Mouse (Mus musculus) small intestine, adult 2 months (tissue): ENCODE data around the gene Apol8. TPM values are rescaled to one million over a fixed set of nuclear protein-coding genes. Genes with fewer than 3 reads are reported as not detected.

Experiments
- H3K27ac ChIP-seq: fragments of 200-500 bp; 2 replicates; pipeline ENCODE4 v1.5.1; 2012; ENCODE audit warnings: low read depth, low read length, control low read depth, inconsistent platforms; ENCODE audit not compliant: insufficient read depth
- H3K27me3 ChIP-seq: fragments of 200-500 bp; 2 replicates; pipeline ENCODE4 v1.6.1; 2012; ENCODE audit warnings: mild to moderate bottlenecking, moderate library complexity, low read length, inconsistent platforms; ENCODE audit not compliant: control insufficient read depth, insufficient read depth
- H3K36me3 ChIP-seq: fragments of 200-500 bp; 2 replicates; pipeline ENCODE4 v1.6.1; 2012; ENCODE audit warnings: mild to moderate bottlenecking, low read length, control low read depth, inconsistent platforms; ENCODE audit not compliant: control insufficient read depth, insufficient read depth
- H3K4me1 ChIP-seq: fragments of 200-500 bp; 2 replicates; pipeline ENCODE4 v1.6.1; 2012; ENCODE audit warnings: low read length, inconsistent platforms, mixed read lengths; ENCODE audit not compliant: control insufficient read depth, insufficient read depth, insufficient read length
- H3K4me3 ChIP-seq: fragments of 200-500 bp; 2 replicates; pipeline ENCODE4 v1.5.1; 2012; ENCODE audit warnings: low read depth, mild to moderate bottlenecking, control low read depth, inconsistent platforms, low read length, moderate library complexity
- CTCF ChIP-seq: fragments of 200-500 bp; IDR thresholded peaks from 2 replicates; pipeline ENCODE4 v1.5.1; 2012; ENCODE audit warnings: low read depth, mild to moderate bottlenecking, control low read depth, inconsistent platforms, low read length, moderate library complexity, mixed read lengths; ENCODE audit not compliant: insufficient replicate concordance, insufficient read length; ENCODE audit errors: extremely low read depth
- POLR2A ChIP-seq: fragments of 200-500 bp; IDR thresholded peaks from 2 replicates; pipeline ENCODE4 v1.6.1; 2012; ENCODE audit warnings: low read depth, mild to moderate bottlenecking, control low read depth, inconsistent platforms, low read length, moderate library complexity
- WGBS: fragments of 180-500 bp; shearing (Covaris S2); methylation state at CpG from one replicate; pipeline ENCODE4 v1.1.7; 2018; 5-methylcytosine and 5-hydroxymethylcytosine counted together
- polyA plus RNA-seq: library from polyadenylated mRNA; depleted of rRNA; stranded (reverse); fragments of >200 nt; gene quantifications from 2 replicates; pipeline ENCODE4 v1.2.3, GENCODE M21; 2012

Apol8 gene
- polyA plus RNA-seq, 1 experiment, result 0.10 TPM

GRCm38 (mm10) chr15:77800511-77800910, 43.7 kb upstream of the Apol8 start:
- Histone ChIP-seq H3K36me3 (peaks cover 76% of the 10 kb centered on the region), H3K27me3 (no peaks in the 10 kb centered on the region), H3K4me3 (no peak overlapping the region), H3K27ac (peak overlapping the region; percentile 91), H3K4me1 (peaks cover 50% of the 10 kb centered on the region)
- TF ChIP-seq CTCF (no peak), POLR2A (no peak; the same call in 1 of the 2 replicates)

- 66% methylated on average over 8 of the region's 8 CpGs for WGBS
- peaks cover 79% of the 10 kb centered on the region for H3K36me3 ChIP-seq
- H3K27me3 ChIP-seq, result no peaks in the 10 kb centered on the region
- H3K4me3 ChIP-seq, result no peak overlapping the region
- no peak for TF ChIP-seq CTCF
- no peak for TF ChIP-seq POLR2A
- peak overlapping the region; percentile 81 for H3K27ac ChIP-seq
- peaks cover 51% of the 10 kb centered on the region for H3K4me1 ChIP-seq
These were observed 43.0 kb upstream of the Apol8 start for GRCm38 (mm10) chr15:77799491-77800474.

- WGBS, result 32% methylated on average over 14 of the region's 14 CpGs
- peaks cover 48% of the 10 kb centered on the region for H3K4me1 ChIP-seq
- no peaks in the 10 kb centered on the region for H3K27me3 ChIP-seq
- TF ChIP-seq POLR2A (no peak), CTCF (no peak)
- H3K4me3 ChIP-seq, result no peak overlapping the region
- peaks cover 78% of the 10 kb centered on the region for H3K36me3 ChIP-seq
- H3K27ac ChIP-seq, result peak overlapping the region; percentile 81
These were observed 42.1 kb upstream of the Apol8 start for GRCm38 (mm10) chr15:77798664-77799490.

GRCm38 (mm10) chr15:77797609-77798411, 41.0 kb upstream of the Apol8 start:
- H3K27me3 ChIP-seq, result no peaks in the 10 kb centered on the region
- peaks cover 76% of the 10 kb centered on the region for H3K36me3 ChIP-seq
- H3K4me3 ChIP-seq, result no peak overlapping the region
- TF ChIP-seq POLR2A, result no peak
- no peak for TF ChIP-seq CTCF
- WGBS, result 59% methylated on average over 14 of the region's 14 CpGs
- H3K4me1 ChIP-seq, result peaks cover 49% of the 10 kb centered on the region
- peak overlapping the region; percentile 81 for H3K27ac ChIP-seq

- Histone ChIP-seq H3K4me3 (no peak overlapping the region), H3K27me3 (no peaks in the 10 kb centered on the region), H3K27ac (peak overlapping the region; percentile 27; the same call in 1 of the 2 replicates), H3K36me3 (peaks cover 77% of the 10 kb centered on the region), H3K4me1 (peaks cover 51% of the 10 kb centered on the region)
- no peak for TF ChIP-seq CTCF
- no peak for TF ChIP-seq POLR2A
- WGBS, result 91% methylated on average over 26 of the region's 26 CpGs
These were observed 39.7 kb upstream of the Apol8 start for GRCm38 (mm10) chr15:77796409-77797035.

- TF ChIP-seq POLR2A (no peak), CTCF (no peak)
- Histone ChIP-seq H3K27ac (peak overlapping the region; percentile 39), H3K4me1 (peaks cover 38% of the 10 kb centered on the region), H3K27me3 (no peaks in the 10 kb centered on the region), H3K36me3 (peaks cover 83% of the 10 kb centered on the region), H3K4me3 (no peak overlapping the region)
- WGBS, result 41% methylated on average over 13 of the region's 13 CpGs
These were observed 38.1 kb upstream of the Apol8 start for GRCm38 (mm10) chr15:77794908-77795356.
